Mouse (Mus musculus) embryonic fibroblast, embryonic 13.5 days (primary cell): Measurements from ENCODE around the gene Rb1.
A peak's percentile ranks its signal among the peaks of the same experiment; 100 is the strongest.

Source experiments
- CTCF ChIP-seq: IDR thresholded peaks from 2 replicates; pipeline ENCODE4 v1.5.1; 2011; ENCODE audit warnings: mild to moderate bottlenecking, control low read depth, low read length, moderate library complexity, borderline replicate concordance; ENCODE audit not compliant: insufficient read depth
- POLR2A ChIP-seq: IDR thresholded peaks from 2 replicates; pipeline ENCODE4 v1.6.1; 2011; ENCODE audit warnings: low read depth, mild to moderate bottlenecking, control low read depth, low read length, moderate library complexity

DNA sequence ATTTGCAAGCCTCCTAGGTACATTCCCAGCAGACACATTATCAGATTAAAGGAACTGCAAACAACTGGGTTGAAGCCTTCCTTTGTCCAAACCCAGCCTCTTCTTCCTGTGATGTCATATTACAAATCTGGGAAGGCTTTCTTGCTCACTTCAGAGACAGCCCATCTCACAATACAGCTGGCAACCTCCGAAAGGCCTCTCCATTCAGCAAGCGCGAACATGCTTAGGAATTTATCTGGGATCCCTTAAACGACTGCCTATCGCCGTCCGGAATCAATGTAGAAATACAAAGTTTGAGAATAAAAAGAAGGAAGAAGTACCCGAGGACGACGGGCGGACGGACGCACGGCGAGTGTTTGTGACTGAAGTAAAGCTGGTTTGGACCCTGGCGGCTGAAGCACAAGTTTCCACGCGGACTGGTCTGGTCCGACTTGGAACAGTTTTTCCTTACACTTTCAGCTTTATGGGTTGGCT is 87.7 kb downstream of the Rb1 start, which contains the start of gene Lpar6:
- TF ChIP-seq CTCF, result no peak
- TF ChIP-seq POLR2A, result peak; percentile 95
